ENCODE assay signal across 7 mouse cellular contexts in genomic region chr7:44246055-44246983, GRCm38 (mm10). TPM values are rescaled to one million over a fixed set of nuclear protein-coding genes. Genes with fewer than 3 reads are reported as not detected.
DNase-seq lines count a peak whose midpoint lies in the region; ATAC-seq lines count a peak whose summit lies in the region.

Gene 1700028J19Rik, minus strand, starts transcription at chr7:44246695.
Gene 2410002F23Rik, plus strand, starts transcription at chr7:44246722.

- peak; percentile 91 for DNase-seq in adrenal gland, adult 2 months
- DNase-seq in embryo, embryonic 11.5 days (ENCODE audit: low read depth, low spot score), result peak; percentile 82
- peak; percentile 86 to 90 for DNase-seq in gastrocnemius, postnatal 36 days
- peak; percentile 93 for DNase-seq in left cerebral cortex, postnatal 25 days (ENCODE audit: low spot score in 2 of 2)
- peak; percentile 91 for DNase-seq in midbrain, embryonic 10.5 days (ENCODE audit: low spot score)
- peak; percentile 92 for DNase-seq in right cerebral cortex, postnatal 4 days

- H3K4me1 ChIP-seq in intestine, embryonic 15.5 days (replicated peaks), result peaks cover 14% of the 10 kb centered on the region
- H3K4me1 ChIP-seq in midbrain, embryonic 10.5 days, result peaks cover 30% of the 10 kb centered on the region

- no peaks in the 10 kb centered on the region for H3K27me3 ChIP-seq in intestine, embryonic 15.5 days (replicated peaks)
- H3K27me3 ChIP-seq in midbrain, embryonic 10.5 days (ENCODE audit: low read depth, poor library complexity, severe bottlenecking), result no peaks in the 10 kb centered on the region

- peak; percentile 92 for ATAC-seq in intestine, embryonic 15.5 days

- H3K4me3 ChIP-seq in intestine, embryonic 15.5 days (replicated peaks), result peak within 1 kb of the TSS; percentile 74
- peak within 1 kb of the TSS; percentile 73 for H3K4me3 ChIP-seq in midbrain, embryonic 10.5 days

- peaks cover 21% of the 10 kb centered on the region for H3K36me3 ChIP-seq in intestine, embryonic 15.5 days
- H3K36me3 ChIP-seq in midbrain, embryonic 10.5 days, result peaks cover 36% of the 10 kb centered on the region

- intact Hi-C loops in gastrocnemius, postnatal 36 days (cut with DNase I), result no loop called here
- intact Hi-C loops in left cerebral cortex, postnatal 25 days (cut with DNase I), result loop anchor here (10.0 kb wide), 1 partner anchor 572 kb away; the partner anchor contains the start of gene Ctu1

- peak within 1 kb of the TSS; percentile 70 for H3K4me2 ChIP-seq in intestine, embryonic 15.5 days (replicated peaks)

- no peaks in the 10 kb centered on the region for H3K9me3 ChIP-seq in intestine, embryonic 15.5 days
- no peaks in the 10 kb centered on the region for H3K9me3 ChIP-seq in midbrain, embryonic 10.5 days (replicated peaks)

- under 1% methylated on average over 62 of the region's 62 CpGs for WGBS in intestine, embryonic 15.5 days
- under 1% methylated on average over 62 of the region's 62 CpGs for WGBS in midbrain, embryonic 10.5 days

- peak within 1 kb of the TSS; percentile 90 for H3K27ac ChIP-seq in intestine, embryonic 15.5 days
- H3K27ac ChIP-seq in midbrain, embryonic 10.5 days (replicated peaks), result peak within 1 kb of the TSS; percentile 95

- H3K9ac ChIP-seq in intestine, embryonic 15.5 days, result peak within 1 kb of the TSS; percentile 92

RNA-seq across cellular contexts. Expression of gene 1700028J19Rik, which starts in this region (rescaled TPM):
- total RNA-seq in adrenal gland, adult 2 months (2021), result 1 to 10 TPM in 1 of 2 experiments, under 1 TPM in 1; 0.66 to 1.4 TPM
- polyA plus RNA-seq in adrenal gland, adult 2 months (2012; rRNA removed), result 1.2 and 1.8 TPM in 2 replicates
- total RNA-seq in gastrocnemius, postnatal 36 days (2021), result under 1 TPM; 0.23 to 0.30 TPM
- 1.3 and 1.6 TPM in 2 replicates for polyA plus RNA-seq in intestine, embryonic 15.5 days (2015; fragmentation: Nextera tagmentation; extraction: Ambion mirVana)
- 1 to 10 TPM; 1.1 to 1.6 TPM for total RNA-seq in left cerebral cortex, postnatal 25 days (2021)
- 1.6 and 1.7 TPM in 2 replicates for polyA plus RNA-seq in midbrain, embryonic 10.5 days (2016; fragmentation: Nextera tagmentation; extraction: Ambion mirVana)

RNA-seq across cellular contexts. Expression of gene 2410002F23Rik, which starts in this region (rescaled TPM):
- total RNA-seq in adrenal gland, adult 2 months (2021), result 10 to 100 TPM; 81.5 to 83.8 TPM
- polyA plus RNA-seq in adrenal gland, adult 2 months (2012; rRNA removed), result 195 and 237 TPM in 2 replicates
- total RNA-seq in gastrocnemius, postnatal 36 days (2021), result 1 to 10 TPM; 6.3 to 8.2 TPM
- 124 and 127 TPM in 2 replicates for polyA plus RNA-seq in intestine, embryonic 15.5 days (2015; fragmentation: Nextera tagmentation; extraction: Ambion mirVana)
- total RNA-seq in left cerebral cortex, postnatal 25 days (2021), result 10 to 100 TPM; 72.5 to 73.5 TPM
- polyA plus RNA-seq in midbrain, embryonic 10.5 days (2016; fragmentation: Nextera tagmentation; extraction: Ambion mirVana), result 172 and 189 TPM in 2 replicates

Comparison
In these comparisons a context has a peak if more than half of its experiments do, and no peak if none do; other contexts are left out.
1. Peak in every context shown above with its lines: DNase-seq, ATAC-seq, H3K4me3 ChIP-seq and H3K27ac ChIP-seq.
2. RNA of gene 2410002F23Rik (total RNA-seq): 81.5 to 83.8 TPM in adrenal gland, adult 2 months and 72.5 to 73.5 TPM in left cerebral cortex, postnatal 25 days; 6.3 to 8.2 TPM in gastrocnemius, postnatal 36 days; every median in the first group is over 4 times any median in the second.